Mouse (Mus musculus) midbrain, postnatal 0 days (tissue): ENCODE results near the gene Uhmk1. TPM values are rescaled to one million over a fixed set of nuclear protein-coding genes. Genes with fewer than 3 reads are reported as not detected.
"Not testable (repeated sequence)": the region's sequence is repeated elsewhere in the genome, so short reads cannot be mapped to it uniquely, and the experiment has no call there.

Source experiments
- ATAC-seq: fragments of 200-750 bp; cut with Nextera tagmentation; 2 replicates; pipeline ENCODE4 v1.8.0; 2017; ENCODE audit warnings: moderate number of reproducible peaks, mild to moderate bottlenecking, moderate TSS enrichment, moderate library complexity; ENCODE audit not compliant: low FRiP score
- DNase-seq: peaks from one replicate; pipeline ENCODE4 v3.0.0-alpha.2; 2015; ENCODE audit warnings: low spot score
- H3K27ac ChIP-seq: fragments of 300-500 bp; sonication (generic); 2 replicates; pipeline ENCODE4 v1.5.1; 2014; ENCODE audit warnings: low read depth, mild to moderate bottlenecking, low read length, mixed read lengths
- H3K27me3 ChIP-seq: fragments of 300-500 bp; sonication (generic); 2 replicates; pipeline ENCODE4 v1.6.1; 2014; ENCODE audit warnings: low read length, control low read depth, mixed read lengths; ENCODE audit not compliant: insufficient read depth
- H3K36me3 ChIP-seq: fragments of 300-500 bp; sonication (generic); 2 replicates; pipeline ENCODE4 v1.6.1; 2014; ENCODE audit warnings: low read length, control low read depth, mixed read lengths; ENCODE audit not compliant: insufficient read depth
- H3K4me1 ChIP-seq: fragments of 300-500 bp; sonication (generic); 2 replicates; pipeline ENCODE4 v1.6.1; 2014; ENCODE audit warnings: mild to moderate bottlenecking, control low read depth, antibody characterized with exemption, low read length, mixed read lengths; ENCODE audit not compliant: insufficient read depth
- H3K4me2 ChIP-seq: fragments of 300-500 bp; sonication (generic); 2 replicates; pipeline ENCODE4 v1.6.1; 2014; ENCODE audit warnings: low read depth, mild to moderate bottlenecking, low read length, mixed read lengths; ENCODE audit not compliant: poor library complexity, severe bottlenecking
- H3K4me3 ChIP-seq: fragments of 300-500 bp; sonication (generic); 2 replicates; pipeline ENCODE4 v1.5.1; 2014; ENCODE audit warnings: low read depth, mild to moderate bottlenecking, low read length, moderate library complexity
- H3K9ac ChIP-seq: fragments of 300-500 bp; sonication (generic); replicated peaks from 2 replicates; pipeline ENCODE4 v1.6.1; 2014; ENCODE audit warnings: mild to moderate bottlenecking, low read length, moderate library complexity, mixed read lengths; ENCODE audit not compliant: poor library complexity, severe bottlenecking
- H3K9me3 ChIP-seq: fragments of 300-500 bp; sonication (generic); 2 replicates; pipeline ENCODE4 v1.6.1; 2016; ENCODE audit warnings: low read length, control low read depth
- CTCF ChIP-seq: IDR thresholded peaks from 2 replicates; pipeline ENCODE4 v1.5.1; 2016; ENCODE audit warnings: antibody characterized with exemption, mild to moderate bottlenecking
- WGBS: fragments of 180-500 bp; shearing (Covaris S2); extraction: QIAGEN DNeasy Blood & Tissue Kit; methylation state at CpG from one replicate; pipeline ENCODE4 v1.1.7; 2014; 5-methylcytosine and 5-hydroxymethylcytosine counted together
- polyA plus RNA-seq: library from polyadenylated mRNA; unstranded; fragments of >200 nt; fragmentation: Nextera tagmentation; extraction: Ambion mirVana; gene quantifications from 2 replicates; pipeline ENCODE4 v1.2.1, GENCODE M21; 2015
- total RNA-seq: library from RNA; depleted of rRNA; stranded (reverse); fragments of >200 nt; gene quantifications from 2 replicates; pipeline ENCODE4 v1.2.3, GENCODE M21; 2014; rRNA removed

The Uhmk1 gene
- total RNA-seq (46.4 and 57.3 TPM in 2 replicates), polyA plus RNA-seq (7.2 and 8.2 TPM in 2 replicates)

- peak within 1 kb of the TSS; percentile 70 for H3K4me2 ChIP-seq
- no peak for TF ChIP-seq CTCF
- H3K9me3 ChIP-seq, result no peaks in the 10 kb centered on the region
- H3K4me1 ChIP-seq, result no peaks in the 10 kb centered on the region
- peak within 1 kb of the TSS; percentile 85 for H3K4me3 ChIP-seq
- peaks cover 5% of the 10 kb centered on the region; the same call in 1 of the 2 replicates for H3K27me3 ChIP-seq
- ATAC-seq (peak; percentile 98), DNase-seq (peak; percentile 92)
- peaks cover 12% of the 10 kb centered on the region; the same call in 1 of the 2 replicates for H3K36me3 ChIP-seq
- H3K9ac ChIP-seq, result peak within 1 kb of the TSS; percentile 83
- under 1% methylated on average over 48 of the region's 70 CpGs for WGBS
- peak within 1 kb of the TSS; percentile 75 for H3K27ac ChIP-seq
Measured at GRCm38 (mm10) chr1:170214757-170215522, at the start of gene Uhmk1. Gene Uhmk1, minus strand, starts transcription at chr1:170215397.

DNA sequence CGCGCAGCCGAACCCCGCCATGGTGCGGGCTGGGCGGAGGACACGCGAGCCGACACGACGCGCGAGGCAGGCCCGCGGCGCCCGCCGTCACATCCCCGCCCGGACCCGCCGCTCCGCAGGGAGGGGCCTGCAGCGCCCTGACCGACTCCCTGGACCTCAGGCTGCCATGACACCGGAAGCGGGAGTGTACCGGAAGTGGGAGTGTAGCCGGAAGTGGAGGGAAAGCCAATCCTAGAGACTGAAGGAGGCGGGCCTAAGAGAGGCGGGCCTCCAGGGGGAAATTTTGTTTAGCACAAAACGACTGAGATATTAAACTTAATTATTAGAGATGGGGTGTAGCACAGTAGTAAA is 40.3 kb upstream of the Uhmk1 start:
- ATAC-seq, result peak; percentile 100
- Histone ChIP-seq H3K9me3 (no peaks in the 10 kb centered on the region), H3K27me3 (no peaks in the 10 kb centered on the region), H3K36me3 (no peaks in the 10 kb centered on the region), H3K4me3 (peak overlapping the region; percentile 65), H3K4me1 (no peaks in the 10 kb centered on the region), H3K27ac (peak overlapping the region; percentile 47; the same call in 1 of the 2 replicates), H3K9ac (peak overlapping the region; percentile 80), H3K4me2 (peak overlapping the region; percentile 78)
- WGBS, result 9% methylated on average over 32 of the region's 32 CpGs
- no peak for TF ChIP-seq CTCF
- DNase-seq, result peak; percentile 94

- H3K27me3 ChIP-seq, result no peaks in the 10 kb centered on the region
- no peaks in the 10 kb centered on the region for H3K9me3 ChIP-seq
- ATAC-seq (peak; percentile 87; the same call in 1 of the 2 replicates), DNase-seq (no peak)
- no peaks in the 10 kb centered on the region for H3K36me3 ChIP-seq
- peak overlapping the region; percentile 78 for H3K4me2 ChIP-seq
- WGBS, result 28% methylated on average over 30 of the region's 30 CpGs
- peak overlapping the region; percentile 80 for H3K9ac ChIP-seq
- no peak for TF ChIP-seq CTCF
- peak overlapping the region; percentile 47; the same call in 1 of the 2 replicates for H3K27ac ChIP-seq
- no peaks in the 10 kb centered on the region for H3K4me1 ChIP-seq
- peak overlapping the region; percentile 65 for H3K4me3 ChIP-seq
Measured at GRCm38 (mm10) chr1:170254893-170255559, 39.8 kb upstream of the Uhmk1 start.

DNA sequence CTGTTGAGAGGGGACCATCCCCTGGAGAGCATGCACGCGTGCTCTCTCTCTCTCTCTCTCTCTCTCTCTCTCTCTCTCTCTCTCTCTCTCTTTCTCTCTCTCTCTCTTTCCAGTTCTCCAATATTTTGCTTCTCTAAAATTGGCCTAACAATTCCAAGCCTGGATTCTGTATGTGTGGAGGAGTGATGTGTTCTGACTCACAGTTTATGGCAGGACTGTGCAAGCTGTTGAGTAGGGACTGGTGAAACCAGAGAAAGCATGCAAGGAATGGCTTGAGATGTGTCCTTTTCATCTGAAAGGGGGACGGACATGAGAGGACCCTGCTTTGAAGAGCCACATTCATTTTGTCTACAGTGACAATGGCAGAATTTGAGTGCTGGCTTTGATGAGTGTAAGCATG is 29.8 kb upstream of the Uhmk1 start:
- 91% methylated on average over 3 of the region's 3 CpGs for WGBS
- no peaks in the 10 kb centered on the region for H3K4me1 ChIP-seq
- DNase-seq (no peak), ATAC-seq (no peak)
- H3K4me2 ChIP-seq, result no peak overlapping the region
- H3K27me3 ChIP-seq, result 0 out of 2 replicates have a peak, but pooled peaks cover 5% of the 10 kb centered on the region
- H3K36me3 ChIP-seq, result no peaks in the 10 kb centered on the region
- no peak overlapping the region for H3K9ac ChIP-seq
- no peak overlapping the region for H3K4me3 ChIP-seq
- no peaks in the 10 kb centered on the region for H3K9me3 ChIP-seq
- no peak overlapping the region for H3K27ac ChIP-seq
- TF ChIP-seq CTCF, result no peak

- 67% methylated on average over 5 of the region's 6 CpGs for WGBS
Measured at GRCm38 (mm10) chr1:170232688-170233087, 17.5 kb upstream of the Uhmk1 start, which contains the start of gene Sh2d1b2. Gene Sh2d1b2, plus strand, starts transcription at chr1:170232749.

GRCm38 (mm10) chr1:170223276-170223675 is 8.1 kb upstream of the Uhmk1 start:
- Histone ChIP-seq H3K4me1 (no peaks in the 10 kb centered on the region), H3K36me3 (no peaks in the 10 kb centered on the region), H3K4me2 (no peak overlapping the region), H3K9ac (no peak overlapping the region), H3K27ac (no peak overlapping the region), H3K9me3 (no peaks in the 10 kb centered on the region), H3K4me3 (no peak overlapping the region), H3K27me3 (no peaks in the 10 kb centered on the region; the same call in 1 of the 2 replicates)
- no peak for TF ChIP-seq CTCF
- WGBS, result 78% methylated on average over 2 of the region's 2 CpGs
- DNase-seq, result no peak
- ATAC-seq, result no peak

More at GRCm38 (mm10) chr1:170232688-170233087, 17.5 kb upstream of the Uhmk1 start, which contains the start of gene Sh2d1b2:
- not testable (repeated sequence) for ATAC-seq, H3K36me3 ChIP-seq, DNase-seq, H3K4me2 ChIP-seq, H3K9ac ChIP-seq, H3K27ac ChIP-seq, H3K4me3 ChIP-seq, H3K9me3 ChIP-seq, H3K27me3 ChIP-seq, H3K4me1 ChIP-seq
